Mouse (Mus musculus) stomach, postnatal 0 days (tissue): Measurements from ENCODE around the gene Lama4.

Source experiments
- CTCF ChIP-seq: IDR thresholded peaks from 2 replicates; pipeline ENCODE4 v1.5.1; 2016; ENCODE audit warnings: antibody characterized with exemption, low read depth, mild to moderate bottlenecking, moderate library complexity
- EP300 ChIP-seq: optimal IDR thresholded peaks from 2 replicates; pipeline ENCODE3; 2016; ENCODE audit warnings: antibody characterized with exemption

DNA sequence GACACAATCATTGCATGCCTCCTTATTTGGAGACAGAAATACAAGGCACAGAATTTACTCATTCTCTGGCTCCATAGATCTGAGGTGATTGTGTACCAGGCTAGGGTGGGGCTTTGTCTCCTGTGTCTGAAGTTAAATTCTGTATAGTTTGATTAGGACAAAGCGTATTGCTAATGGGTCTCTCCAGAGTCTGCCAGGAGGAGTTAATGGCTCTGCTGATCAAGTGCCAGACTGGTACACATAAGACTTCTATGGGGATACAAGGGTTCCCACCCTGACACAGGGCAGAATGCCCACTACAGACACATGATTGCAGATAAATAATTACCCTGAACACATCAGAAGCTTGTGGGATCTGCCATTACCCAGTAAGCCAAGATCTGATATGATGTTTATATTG is 53.3 kb downstream of the Lama4 start:
- no peak for TF ChIP-seq CTCF
- TF ChIP-seq EP300 = no peak
